ENCODE assay signal across 15 mouse cellular contexts in genomic region chr12:116010812-116011211, GRCm38 (mm10). TPM values are rescaled to one million over a fixed set of nuclear protein-coding genes. Genes with fewer than 3 reads are reported as not detected.
A peak's percentile ranks its signal among the peaks of the same experiment; 100 is the strongest.
DNase-seq lines count a peak whose midpoint lies in the region; TF ChIP-seq lines count a peak whose summit lies in the region.
"Had no signal": no experiment of that assay in that cellular context is flagged by ENCODE, and none has a peak within 500 bp of the region (broad histone marks: within the 10 kb centered on the region; RNA-seq: fewer than 3 reads in every experiment).

No protein-coding gene starts in this region.

- DNase-seq in A20 (ENCODE audit: low read depth, low spot score), result peak; percentile 5
- peak; percentile 63 for DNase-seq in CD4-positive, CD25-positive, alpha-beta regulatory T cell, adult 2 months (ENCODE audit: low read depth, low spot score)
- peak; percentile 25 for DNase-seq in splenic B cell, adult 2 months (ENCODE audit: low read depth, low spot score)
- DNase-seq in layer of hippocampus, postnatal 36 days, result no peak
- no peak for DNase-seq in gastrocnemius, adult 8-10 months (ENCODE audit: low spot score in 2 of 2)
- DNase-seq in embryonic facial prominence, embryonic 10.5 days (ENCODE audit: low spot score), result no peak
- DNase-seq: adrenal gland, adult 2 months; cerebellum, adult 9-10 months; forebrain, postnatal 0 days had no signal

- peak; percentile 29; the same call in 1 of the 2 replicates for TF ChIP-seq CTCF in bone marrow, adult 2 months (IDR thresholded peaks at IDR 0.05; ENCODE audit: control insufficient read depth, insufficient read depth, low read length)

- no peak for TF ChIP-seq POLR2A in bone marrow, adult 2 months (IDR thresholded peaks at IDR 0.05; ENCODE audit: borderline replicate concordance, control insufficient read depth, low read depth, low read length)

- WGBS in bone marrow, adult 2 months, result 12% methylated on average over 2 of the region's 2 CpGs
- WGBS in embryonic facial prominence, embryonic 10.5 days, result 81% methylated on average over 2 of the region's 2 CpGs

- H3K36me3 ChIP-seq in splenic B cell, adult 2 months (ENCODE audit: control insufficient read depth, insufficient read depth, low read length, poor library complexity, severe bottlenecking), result no peaks in the 10 kb centered on the region
- H3K36me3 ChIP-seq in embryonic facial prominence, embryonic 10.5 days (replicated peaks), result no peaks in the 10 kb centered on the region
- H3K36me3 ChIP-seq: embryonic facial prominence, embryonic 15.5 days; heart, embryonic 10.5 days; lung, embryonic 15.5 days; stomach, embryonic 15.5 days had no signal

- peaks cover 7% of the 10 kb centered on the region; the same call in 1 of the 2 replicates for H3K9me3 ChIP-seq in embryonic facial prominence, embryonic 10.5 days
- H3K9me3 ChIP-seq: embryonic facial prominence, embryonic 15.5 days; lung, embryonic 15.5 days; stomach, embryonic 15.5 days had no signal

- no peak overlapping the region for H3K27ac ChIP-seq in bone marrow, adult 2 months (ENCODE audit: control insufficient read depth, insufficient read depth, low read depth, low read length, poor library complexity)
- no peak overlapping the region for H3K27ac ChIP-seq in embryonic facial prominence, embryonic 10.5 days (replicated peaks)
- H3K27ac ChIP-seq: embryonic facial prominence, embryonic 15.5 days; heart, embryonic 10.5 days; hindbrain, embryonic 14.5 days; lung, embryonic 15.5 days; stomach, embryonic 15.5 days had no signal

- H3K4me1 ChIP-seq in bone marrow, adult 2 months (ENCODE audit: control insufficient read depth, insufficient read depth, low read length), result no peaks in the 10 kb centered on the region; the same call in 1 of the 2 replicates
- H3K4me1 ChIP-seq in embryonic facial prominence, embryonic 10.5 days, result no peaks in the 10 kb centered on the region
- H3K4me1 ChIP-seq: embryonic facial prominence, embryonic 15.5 days; heart, embryonic 10.5 days; lung, embryonic 15.5 days; stomach, embryonic 15.5 days had no signal

- no peak overlapping the region for H3K4me3 ChIP-seq in bone marrow, adult 2 months (replicated peaks; ENCODE audit: control insufficient read depth, low read depth, low read length)
- H3K4me3 ChIP-seq in embryonic facial prominence, embryonic 10.5 days, result no peak overlapping the region
- H3K4me3 ChIP-seq: embryonic facial prominence, embryonic 15.5 days; heart, embryonic 10.5 days; lung, embryonic 15.5 days; stomach, embryonic 15.5 days had no signal

- no peaks in the 10 kb centered on the region for H3K27me3 ChIP-seq in splenic B cell, adult 2 months (ENCODE audit: control insufficient read depth, insufficient read depth, low read length, poor library complexity, severe bottlenecking)
- H3K27me3 ChIP-seq in embryonic facial prominence, embryonic 10.5 days (replicated peaks; ENCODE audit: low read depth, poor library complexity, severe bottlenecking), result no peaks in the 10 kb centered on the region
- H3K27me3 ChIP-seq: embryonic facial prominence, embryonic 15.5 days; lung, embryonic 15.5 days; stomach, embryonic 15.5 days had no signal

RNA-seq across cellular contexts. Expression of gene Zfp386, which starts 36.7 kb away (rescaled TPM):
- polyA plus RNA-seq in bone marrow, adult 2 months (2011; ENCODE audit: insufficient read depth, insufficient read length, low replicate concordance, missing spikeins), result 4.9 and 8.6 TPM in 2 replicates
- 10 to 100 TPM; 32.9 to 33.3 TPM for total RNA-seq in layer of hippocampus, postnatal 36 days (2021)
- 10 to 100 TPM; 22.9 to 26.8 (median 24.2) TPM for total RNA-seq in gastrocnemius, adult 8-10 months (2022)
- 61.0 and 65.0 TPM in 2 replicates for polyA plus RNA-seq in embryonic facial prominence, embryonic 10.5 days (2016; fragmentation: Nextera tagmentation; extraction: Ambion mirVana)

Comparison
In these comparisons a context has a peak if more than half of its experiments do, and no peak if none do; other contexts are left out.
1. DNase-seq: peak in A20 (single experiment), CD4-positive, CD25-positive, alpha-beta regulatory T cell, adult 2 months (single experiment) and splenic B cell, adult 2 months (single experiment); none in layer of hippocampus, postnatal 36 days (0 of 2), gastrocnemius, adult 8-10 months (0 of 2) and embryonic facial prominence, embryonic 10.5 days (single experiment).